Mouse (Mus musculus): ENCODE results near the gene Arhgef16.

The Arhgef16 gene

GRCm38 (mm10) chr4:154232295-154232694 lies 69.2 kb downstream of the Arhgef16 start:
- DNase-seq (ENCODE audit: extremely low spot score, low read depth, low spot score), result no peak

- DNase-seq (ENCODE audit: extremely low spot score, low read depth, low spot score), result no peak
These were observed 70.1 kb downstream of the Arhgef16 start for GRCm38 (mm10) chr4:154231380-154231779.

GRCm38 (mm10) chr4:154229569-154229968 lies 71.9 kb downstream of the Arhgef16 start:
- DNase-seq (ENCODE audit: extremely low spot score, low read depth, low spot score), result no peak
